Mouse (Mus musculus) bone marrow, adult 2 months (tissue): ENCODE results near the gene Slc44a5. TPM values are rescaled to one million over a fixed set of nuclear protein-coding genes. Genes with fewer than 3 reads are reported as not detected.

Experiments
- H3K27ac ChIP-seq: fragments of 200-500 bp; 2 replicates; pipeline ENCODE4 v1.5.1; 2012; ENCODE audit warnings: low read depth, mild to moderate bottlenecking, control low read depth, inconsistent platforms, low read length; ENCODE audit not compliant: control insufficient read depth, poor library complexity, insufficient read depth
- H3K4me1 ChIP-seq: fragments of 200-500 bp; 2 replicates; pipeline ENCODE4 v1.6.1; 2011; ENCODE audit warnings: low read length; ENCODE audit not compliant: control insufficient read depth, insufficient read depth
- H3K4me3 ChIP-seq: fragments of 200-500 bp; replicated peaks from 2 replicates; pipeline ENCODE3; 2011; ENCODE audit warnings: mild to moderate bottlenecking, low read depth, low read length, control low read depth; ENCODE audit not compliant: control insufficient read depth
- CTCF ChIP-seq: fragments of 200-500 bp; IDR thresholded peaks from 2 replicates; pipeline ENCODE4 v1.5.1; 2011; ENCODE audit warnings: low read length, control low read depth; ENCODE audit not compliant: control insufficient read depth, insufficient read depth
- POLR2A ChIP-seq: fragments of 200-500 bp; IDR thresholded peaks from 2 replicates; pipeline ENCODE4 v1.6.1; 2011; ENCODE audit warnings: low read depth, mild to moderate bottlenecking, control low read depth, low read length, borderline replicate concordance; ENCODE audit not compliant: control insufficient read depth
- WGBS: fragments of 180-500 bp; shearing (Covaris S2); methylation state at CpG from one replicate; pipeline ENCODE4 v1.1.7; 2018; 5-methylcytosine and 5-hydroxymethylcytosine counted together
- polyA plus RNA-seq: library from polyadenylated mRNA; stranded (reverse); fragments of >200 nt; gene quantifications from 2 replicates; pipeline ENCODE4 v1.2.4, GENCODE M21; 2011; ENCODE audit warnings: low replicate concordance; ENCODE audit not compliant: missing spikeins, insufficient read depth, insufficient read length

Slc44a5 gene
- polyA plus RNA-seq, 1 experiment: not detected

DNA sequence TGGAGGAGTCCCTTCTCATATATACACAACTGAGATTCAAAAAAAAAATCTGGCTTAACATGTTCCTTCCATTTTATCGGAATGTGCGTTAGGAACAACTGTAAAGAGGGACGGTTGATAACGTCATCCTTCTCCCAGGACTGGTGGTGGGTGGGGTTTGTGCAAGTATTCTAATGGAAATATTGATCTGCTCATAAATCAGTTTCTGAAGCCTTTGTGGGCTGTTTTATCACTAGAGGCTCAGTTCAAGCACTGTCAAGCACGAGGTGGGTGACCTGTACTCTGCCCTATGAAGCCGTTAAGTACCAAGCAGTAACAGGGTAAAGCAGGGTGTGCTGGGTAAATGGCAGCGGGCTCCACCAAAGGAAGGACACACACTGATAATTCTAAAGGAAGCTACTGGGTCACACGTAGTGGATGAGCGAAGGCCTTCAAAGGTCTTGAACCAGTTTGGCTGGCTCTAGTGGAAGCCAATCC, 13.5 kb upstream of the Slc44a5 start:
- no peak for TF ChIP-seq POLR2A
- no peak for TF ChIP-seq CTCF
- 86% methylated on average over 9 of the region's 9 CpGs for WGBS
- H3K4me3 ChIP-seq: no peak overlapping the region
- H3K4me1 ChIP-seq: no peaks in the 10 kb centered on the region
- H3K27ac ChIP-seq: no peak overlapping the region

DNA sequence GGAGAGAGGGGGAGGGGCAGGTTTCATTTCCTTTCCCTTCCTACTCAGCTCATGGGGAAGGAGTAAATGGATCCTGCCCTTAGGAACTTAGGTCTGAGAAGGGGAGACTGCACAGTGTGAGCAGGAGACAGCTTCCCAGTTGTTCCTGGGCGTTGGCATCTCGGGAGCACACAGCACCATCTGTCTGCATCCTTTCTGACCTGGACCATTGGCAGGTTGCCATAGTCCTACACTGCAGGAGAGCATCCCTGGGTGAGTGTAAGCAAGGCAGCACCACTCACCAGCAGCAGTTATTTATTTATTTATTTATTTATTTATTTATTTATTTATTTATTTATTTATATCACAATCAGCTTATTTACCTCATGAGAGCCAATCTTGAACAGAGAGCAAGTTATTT, 12.4 kb upstream of the Slc44a5 start:
- TF ChIP-seq CTCF (no peak), POLR2A (no peak)
- no peak overlapping the region for H3K27ac ChIP-seq
- no peaks in the 10 kb centered on the region for H3K4me1 ChIP-seq
- no peak overlapping the region for H3K4me3 ChIP-seq
- 94% methylated on average over 2 of the region's 2 CpGs for WGBS

DNA sequence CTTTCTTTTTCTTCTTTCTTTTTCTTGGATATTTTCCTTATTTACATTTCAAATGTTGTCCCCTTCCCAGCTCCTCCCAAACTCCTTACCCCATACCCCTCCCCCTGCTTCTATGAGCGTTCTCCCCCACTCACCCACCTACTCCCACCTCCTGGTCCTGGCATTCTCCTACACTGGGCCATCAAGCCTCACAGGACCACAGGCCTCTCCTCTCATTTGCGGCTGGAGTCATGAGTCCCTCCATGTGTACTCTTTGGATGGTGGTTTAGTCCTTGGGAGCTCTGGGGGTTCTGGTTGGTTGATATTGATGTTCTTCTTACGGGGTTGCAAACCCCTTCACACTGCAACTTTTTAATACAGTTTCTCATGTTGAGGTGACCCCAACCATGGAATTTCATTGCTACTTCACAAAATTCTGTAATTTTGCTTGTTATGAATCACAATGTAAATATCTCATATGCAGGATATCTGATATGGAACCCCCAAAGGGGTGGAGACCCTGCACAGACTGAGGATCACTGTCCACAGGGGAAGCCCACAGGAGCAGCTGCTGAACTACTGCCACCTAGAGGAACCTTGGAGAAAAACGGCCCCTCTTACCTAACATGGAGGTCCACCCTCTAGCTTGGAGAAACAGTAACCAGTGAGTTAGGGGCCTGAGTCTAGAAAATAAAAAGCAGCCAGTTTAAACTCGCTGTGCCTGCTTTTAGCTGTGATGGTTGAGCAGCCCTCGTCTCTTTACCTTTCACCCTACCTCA, 11.4 kb upstream of the Slc44a5 start:
- Histone ChIP-seq H3K4me1 (no peaks in the 10 kb centered on the region), H3K4me3 (no peak overlapping the region), H3K27ac (no peak overlapping the region)
- 63% methylated on average over 6 of the region's 6 CpGs for WGBS
- TF ChIP-seq CTCF (peak; percentile 64; the same call in 1 of the 2 replicates), POLR2A (no peak)

DNA sequence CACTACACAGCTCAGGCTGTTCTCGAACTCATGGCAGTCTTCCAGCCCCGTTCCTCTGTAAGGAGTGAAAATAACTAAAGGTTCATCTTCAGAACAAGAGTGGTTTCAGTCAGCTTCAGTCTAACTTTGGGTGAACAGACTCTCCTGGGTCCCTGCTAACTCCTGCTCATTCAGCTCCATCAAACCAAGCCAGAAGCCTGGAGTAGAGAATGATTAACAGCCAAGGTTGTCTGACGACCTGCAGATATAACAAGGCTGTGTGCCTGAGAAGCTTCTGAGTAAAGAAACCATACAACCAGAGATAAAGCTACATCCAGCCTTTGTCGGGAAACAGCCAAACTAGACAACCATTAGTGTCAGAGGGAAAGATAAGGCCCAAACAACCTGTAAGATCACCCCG, 5.8 kb upstream of the Slc44a5 start:
- Histone ChIP-seq H3K4me1 (no peaks in the 10 kb centered on the region), H3K4me3 (no peak overlapping the region), H3K27ac (no peak overlapping the region)
- no peak for TF ChIP-seq CTCF
- TF ChIP-seq POLR2A: no peak
- WGBS: 75% methylated on average over 5 of the region's 5 CpGs

DNA sequence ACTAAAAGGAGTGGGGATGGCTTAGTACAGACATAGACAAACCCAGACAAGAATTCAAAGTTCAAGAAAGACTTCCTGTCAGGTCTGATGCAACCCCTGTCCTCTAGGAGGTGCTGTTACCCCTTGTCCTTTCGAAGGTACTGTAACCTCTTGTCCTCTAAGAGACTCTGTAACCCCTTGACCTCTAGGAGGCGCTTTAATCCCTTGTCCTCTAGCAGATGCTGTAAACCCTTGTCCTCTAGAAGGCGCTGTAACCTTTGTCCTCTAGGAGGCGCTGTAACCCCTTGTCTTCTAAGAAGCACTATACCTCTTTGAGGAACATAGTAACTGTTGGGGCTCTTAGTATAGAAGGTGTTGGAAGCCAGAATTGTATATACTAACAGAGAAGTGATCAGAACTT, 4.7 kb upstream of the Slc44a5 start:
- no peak overlapping the region for H3K27ac ChIP-seq
- no peak for TF ChIP-seq CTCF
- no peak for TF ChIP-seq POLR2A
- no peaks in the 10 kb centered on the region for H3K4me1 ChIP-seq
- 58% methylated on average over 4 of the region's 4 CpGs for WGBS
- H3K4me3 ChIP-seq: no peak overlapping the region

DNA sequence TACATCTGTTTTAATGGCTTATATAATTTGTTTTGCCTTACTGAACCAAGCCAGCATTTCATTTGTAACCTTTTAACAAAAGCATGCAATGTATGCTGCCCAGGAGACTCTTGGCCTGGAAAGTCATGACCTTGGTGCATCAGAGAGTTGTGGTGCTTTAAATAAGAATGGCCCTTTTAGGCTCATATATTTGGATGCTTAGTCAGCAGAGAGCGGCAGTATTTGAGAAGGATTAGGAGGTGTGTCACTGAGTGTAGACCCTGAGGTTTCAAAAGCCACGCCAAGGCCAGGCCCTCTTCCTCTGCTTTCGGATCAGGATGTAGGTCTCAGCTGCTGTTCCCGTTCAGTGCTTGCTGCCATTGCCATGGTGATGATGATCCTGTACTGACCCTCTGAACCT, 3.8 kb upstream of the Slc44a5 start:
- Histone ChIP-seq H3K4me1 (no peaks in the 10 kb centered on the region), H3K4me3 (no peak overlapping the region), H3K27ac (no peak overlapping the region)
- TF ChIP-seq CTCF (no peak), POLR2A (no peak)
- 78% methylated on average over 4 of the region's 4 CpGs for whole genome bisulfite sequencing

DNA sequence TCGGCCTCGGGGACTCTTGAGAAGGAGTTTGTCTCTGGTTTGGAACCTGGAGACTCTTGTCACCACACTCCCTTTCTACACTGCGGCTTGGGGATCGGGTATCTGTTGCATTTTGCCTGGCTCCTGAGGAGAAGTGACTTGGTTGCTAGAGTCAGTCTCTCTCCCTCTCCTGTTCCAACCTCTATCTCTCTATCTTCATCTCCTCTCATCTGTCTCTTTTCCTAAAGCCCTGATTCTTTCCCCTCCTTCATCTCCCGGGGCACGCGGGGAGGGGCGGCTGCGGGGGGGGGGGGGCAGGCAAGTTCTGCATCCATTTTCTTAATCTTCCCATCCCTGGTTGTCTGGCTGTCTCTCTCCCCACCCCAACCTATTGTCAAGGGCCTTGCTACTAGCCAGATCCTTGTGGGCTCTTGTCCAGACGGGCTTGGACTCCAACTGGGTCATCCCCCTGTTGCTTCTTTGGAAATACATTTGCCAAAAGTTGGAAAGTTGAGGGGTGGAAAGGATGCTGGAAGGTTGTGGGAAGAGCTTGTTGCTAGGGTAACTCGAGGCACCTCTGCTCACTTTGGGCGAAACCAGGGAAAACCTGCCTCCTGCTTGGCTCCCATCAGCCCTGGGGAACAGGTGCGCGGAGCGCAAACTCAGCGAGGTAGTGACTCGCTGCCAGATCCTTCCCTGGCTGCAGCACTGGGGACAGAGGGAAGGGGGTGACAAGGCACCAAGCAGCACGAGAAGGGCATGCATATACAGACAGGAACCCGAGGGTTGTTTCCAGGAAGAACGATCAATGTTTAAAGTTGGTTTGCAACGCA, 919 bp downstream of the Slc44a5 start:
- Histone ChIP-seq H3K4me1 (no peaks in the 10 kb centered on the region; the same call in 1 of the 2 replicates), H3K4me3 (no peak overlapping the region), H3K27ac (no peak overlapping the region; the same call in 1 of the 2 replicates)
- 15% methylated on average over 21 of the region's 21 CpGs for WGBS
- TF ChIP-seq POLR2A (no peak), CTCF (no peak)

DNA sequence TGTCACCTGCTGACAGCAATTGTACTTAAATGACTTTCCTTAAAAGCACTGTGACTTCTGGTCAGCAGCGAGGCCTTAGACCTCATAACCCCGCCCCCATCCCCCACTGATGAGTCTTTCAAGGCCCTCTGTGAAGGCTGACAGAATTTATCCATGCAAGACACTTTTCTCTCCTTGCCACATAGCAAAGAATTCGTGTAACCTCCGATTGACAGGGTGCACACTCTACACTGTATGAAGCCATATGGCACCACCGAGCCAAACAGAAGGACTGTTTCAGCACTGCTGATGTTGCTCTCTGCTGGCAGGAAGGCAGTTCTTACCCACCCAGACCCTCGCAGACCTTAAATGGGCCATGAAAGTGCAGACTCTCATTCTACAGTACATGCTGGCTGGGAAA, 1.8 kb downstream of the Slc44a5 start:
- no peak overlapping the region for H3K4me3 ChIP-seq
- no peaks in the 10 kb centered on the region; the same call in 1 of the 2 replicates for H3K4me1 ChIP-seq
- 20% methylated on average over 6 of the region's 6 CpGs for WGBS
- H3K27ac ChIP-seq: no peak overlapping the region
- no peak for TF ChIP-seq CTCF
- TF ChIP-seq POLR2A: no peak
